Mouse (Mus musculus) lung, embryonic 14.5 days (tissue): Measurements from ENCODE around the gene Map4. TPM values are rescaled to one million over a fixed set of nuclear protein-coding genes. Genes with fewer than 3 reads are reported as not detected.

ENCODE experiments used
- ATAC-seq: fragments of 200-750 bp; cut with Nextera tagmentation; 2 replicates; pipeline ENCODE4 v1.8.0; 2017; ENCODE audit warnings: mild to moderate bottlenecking, moderate TSS enrichment, moderate library complexity; ENCODE audit not compliant: insufficient read depth
- DNase-seq: peaks from one replicate; pipeline ENCODE4 v3.0.0-alpha.2; 2015
- H3K27ac ChIP-seq: fragments of 300-500 bp; sonication (generic); 2 replicates; pipeline ENCODE4 v1.5.1; 2014; ENCODE audit warnings: low read depth, mild to moderate bottlenecking, moderate library complexity
- H3K27me3 ChIP-seq: fragments of 300-500 bp; sonication (generic); 2 replicates; pipeline ENCODE4 v1.6.1; 2014; ENCODE audit warnings: low read length, control low read depth; ENCODE audit not compliant: insufficient read depth
- H3K36me3 ChIP-seq: fragments of 300-500 bp; sonication (generic); 2 replicates; pipeline ENCODE4 v1.6.1; 2014; ENCODE audit warnings: control low read depth; ENCODE audit not compliant: insufficient read depth
- H3K4me1 ChIP-seq: fragments of 300-500 bp; sonication (generic); 2 replicates; pipeline ENCODE4 v1.6.1; 2014; ENCODE audit warnings: antibody characterized with exemption, control low read depth; ENCODE audit not compliant: insufficient read depth
- H3K4me2 ChIP-seq: fragments of 300-500 bp; sonication (generic); 2 replicates; pipeline ENCODE4 v1.6.1; 2014; ENCODE audit warnings: mild to moderate bottlenecking
- H3K4me3 ChIP-seq: fragments of 300-500 bp; sonication (generic); 2 replicates; pipeline ENCODE4 v1.5.1; 2014; ENCODE audit warnings: low read depth, low read length
- H3K9ac ChIP-seq: fragments of 300-500 bp; sonication (generic); 2 replicates; pipeline ENCODE4 v1.6.1; 2014
- H3K9me3 ChIP-seq: fragments of 300-500 bp; sonication (generic); 2 replicates; pipeline ENCODE4 v1.6.1; 2016; ENCODE audit warnings: low read depth, low read length, control low read depth
- CTCF ChIP-seq: IDR thresholded peaks from 2 replicates; pipeline ENCODE4 v1.5.1; 2016; ENCODE audit warnings: antibody characterized with exemption, low read depth
- WGBS: fragments of 180-500 bp; shearing (Covaris S2); extraction: QIAGEN DNeasy Blood & Tissue Kit; methylation state at CpG from one replicate; pipeline ENCODE4 v1.1.7; 2014; 5-methylcytosine and 5-hydroxymethylcytosine counted together
- polyA plus RNA-seq: library from polyadenylated mRNA; unstranded; fragments of >200 nt; fragmentation: Nextera tagmentation; extraction: Ambion mirVana; gene quantifications from 2 replicates; pipeline ENCODE4 v1.2.1, GENCODE M21; 2014

The Map4 gene
- polyA plus RNA-seq, 1 experiment from 2014 or later: 57.5 TPM

DNA sequence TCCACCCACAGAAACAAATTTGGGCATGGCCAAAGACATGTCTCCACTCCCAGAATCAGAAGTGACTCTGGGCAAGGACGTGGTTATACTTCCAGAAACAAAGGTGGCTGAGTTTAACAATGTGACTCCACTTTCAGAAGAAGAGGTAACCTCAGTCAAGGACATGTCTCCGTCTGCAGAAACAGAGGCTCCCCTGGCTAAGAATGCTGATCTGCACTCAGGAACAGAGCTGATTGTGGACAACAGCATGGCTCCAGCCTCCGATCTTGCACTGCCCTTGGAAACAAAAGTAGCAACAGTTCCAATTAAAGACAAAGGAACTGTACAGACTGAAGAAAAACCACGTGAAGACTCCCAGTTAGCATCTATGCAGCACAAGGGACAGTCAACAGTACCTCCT lies 103.8 kb downstream of the Map4 start:
- Histone ChIP-seq H3K36me3 (peaks cover 47% of the 10 kb centered on the region), H3K9ac (no peak overlapping the region), H3K4me2 (no peak overlapping the region), H3K27me3 (no peaks in the 10 kb centered on the region), H3K9me3 (no peaks in the 10 kb centered on the region), H3K4me1 (no peaks in the 10 kb centered on the region), H3K27ac (no peak overlapping the region), H3K4me3 (no peak overlapping the region)
- no peak for DNase-seq
- TF ChIP-seq CTCF: no peak
- WGBS: 86% methylated on average over 4 of the region's 4 CpGs
- no peak for ATAC-seq

DNA sequence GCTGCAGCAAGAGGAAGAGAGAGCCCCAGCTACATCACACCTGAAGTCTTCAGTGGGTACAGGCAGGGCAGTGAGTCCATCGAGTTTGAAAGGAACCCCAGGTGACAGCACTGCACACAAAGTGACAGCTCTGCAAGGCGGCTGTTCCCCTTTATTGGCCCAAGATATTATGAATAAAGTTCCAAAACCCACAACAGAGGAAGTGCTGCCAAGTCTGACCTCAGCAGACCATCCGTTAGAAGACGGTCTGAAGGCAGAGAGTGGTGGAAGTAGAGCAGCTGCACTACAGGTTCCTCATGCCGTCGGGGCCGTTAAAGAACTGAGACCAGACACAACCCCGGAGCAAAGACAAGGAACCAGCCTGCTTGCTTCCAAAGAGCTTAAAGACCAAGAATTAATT lies 106.6 kb downstream of the Map4 start:
- Histone ChIP-seq H3K4me1 (no peaks in the 10 kb centered on the region), H3K9me3 (no peaks in the 10 kb centered on the region), H3K27me3 (no peaks in the 10 kb centered on the region), H3K27ac (no peak overlapping the region), H3K4me2 (no peak overlapping the region), H3K36me3 (peaks cover 38% of the 10 kb centered on the region), H3K9ac (no peak overlapping the region), H3K4me3 (no peak overlapping the region)
- no peak for ATAC-seq
- 71% methylated on average over 8 of the region's 8 CpGs for WGBS
- TF ChIP-seq CTCF: no peak
- DNase-seq: peak; percentile 14

DNA sequence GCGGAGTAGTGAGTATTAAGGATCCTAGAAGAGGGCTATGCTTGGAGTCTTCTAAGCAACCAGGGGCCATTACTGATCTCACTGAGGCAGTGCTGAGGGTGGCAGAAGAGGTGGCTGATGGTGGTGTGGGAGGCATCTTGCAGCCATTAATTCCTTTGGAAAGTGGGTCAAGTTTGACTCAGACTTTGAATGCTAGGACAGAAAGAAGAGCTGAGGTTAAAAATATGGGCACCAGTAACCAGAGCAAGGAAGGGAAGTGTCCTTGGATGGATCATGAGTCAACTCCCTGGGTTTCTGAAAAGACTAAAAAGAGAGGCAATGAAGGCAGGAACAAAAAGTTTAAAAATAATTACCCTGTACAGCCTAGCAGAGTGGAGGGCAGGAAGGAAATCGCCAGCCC lies 107.2 kb downstream of the Map4 start:
- TF ChIP-seq CTCF: no peak
- peaks cover 36% of the 10 kb centered on the region for H3K36me3 ChIP-seq
- no peaks in the 10 kb centered on the region for H3K4me1 ChIP-seq
- H3K27ac ChIP-seq: no peak overlapping the region
- H3K9ac ChIP-seq: no peak overlapping the region
- H3K9me3 ChIP-seq: no peaks in the 10 kb centered on the region
- no peak overlapping the region for H3K4me2 ChIP-seq
- H3K27me3 ChIP-seq: no peaks in the 10 kb centered on the region
- WGBS: 97% methylated on average over 2 of the region's 2 CpGs
- H3K4me3 ChIP-seq: no peak overlapping the region
- no peak for ATAC-seq
- DNase-seq: no peak

DNA sequence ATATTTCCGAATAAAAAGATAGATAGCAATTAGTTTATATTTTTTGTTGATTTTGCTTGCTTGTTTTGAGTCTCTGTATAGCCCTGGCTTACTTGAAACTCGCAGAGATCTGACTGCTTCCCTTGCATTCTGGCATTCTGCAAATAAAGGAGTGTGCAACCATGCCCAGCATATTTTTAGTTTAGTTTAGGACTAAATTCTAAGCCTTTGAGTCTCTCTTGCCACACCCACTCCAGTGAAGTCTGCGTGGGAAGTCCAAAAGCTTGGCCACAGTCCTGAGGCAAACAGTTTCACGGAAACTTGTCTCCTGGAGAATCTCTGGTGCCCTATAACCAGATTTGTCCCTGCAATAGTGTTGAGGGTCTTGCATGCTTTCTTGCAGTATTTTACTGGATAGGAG lies 113.1 kb downstream of the Map4 start:
- H3K4me1 ChIP-seq: no peaks in the 10 kb centered on the region
- no peak overlapping the region for H3K4me2 ChIP-seq
- no peak overlapping the region for H3K9ac ChIP-seq
- ATAC-seq: no peak
- TF ChIP-seq CTCF: no peak
- no peak overlapping the region for H3K4me3 ChIP-seq
- no peaks in the 10 kb centered on the region for H3K9me3 ChIP-seq
- H3K27me3 ChIP-seq: no peaks in the 10 kb centered on the region
- no peaks in the 10 kb centered on the region for H3K36me3 ChIP-seq
- WGBS: 86% methylated on average over 4 of the region's 4 CpGs
- H3K27ac ChIP-seq: no peak overlapping the region
- no peak for DNase-seq

DNA sequence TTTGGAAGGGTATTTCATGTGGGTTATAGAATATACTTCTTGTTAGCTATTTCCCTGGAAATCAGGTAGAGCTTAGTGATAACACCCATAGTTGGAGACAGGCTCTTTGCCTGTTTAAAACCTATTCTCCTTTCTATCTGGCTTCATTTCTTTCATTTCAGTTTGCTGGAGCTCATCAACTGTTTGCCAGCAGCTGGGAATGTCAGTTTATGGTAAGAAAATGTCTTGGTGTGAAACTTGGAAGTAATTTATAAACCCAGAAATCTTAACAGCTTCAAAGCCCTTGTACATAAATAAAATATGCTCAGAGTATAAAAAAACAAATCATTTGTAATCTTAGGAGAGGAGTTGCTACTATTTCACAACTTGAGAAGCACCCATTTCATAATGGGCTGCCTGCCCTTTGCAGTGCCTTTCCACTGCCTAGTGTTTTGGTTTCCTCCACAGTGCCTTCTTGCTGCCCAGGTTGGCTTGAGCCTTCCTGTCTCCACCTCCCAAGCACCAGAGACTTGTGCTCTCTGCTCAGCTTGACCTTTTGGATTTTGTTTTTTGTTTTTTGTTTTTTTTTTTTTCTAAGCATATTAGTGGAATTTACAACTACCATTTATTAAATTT lies 114.6 kb downstream of the Map4 start:
- ATAC-seq: no peak
- Histone ChIP-seq H3K4me1 (no peaks in the 10 kb centered on the region), H3K27me3 (no peaks in the 10 kb centered on the region)

DNA sequence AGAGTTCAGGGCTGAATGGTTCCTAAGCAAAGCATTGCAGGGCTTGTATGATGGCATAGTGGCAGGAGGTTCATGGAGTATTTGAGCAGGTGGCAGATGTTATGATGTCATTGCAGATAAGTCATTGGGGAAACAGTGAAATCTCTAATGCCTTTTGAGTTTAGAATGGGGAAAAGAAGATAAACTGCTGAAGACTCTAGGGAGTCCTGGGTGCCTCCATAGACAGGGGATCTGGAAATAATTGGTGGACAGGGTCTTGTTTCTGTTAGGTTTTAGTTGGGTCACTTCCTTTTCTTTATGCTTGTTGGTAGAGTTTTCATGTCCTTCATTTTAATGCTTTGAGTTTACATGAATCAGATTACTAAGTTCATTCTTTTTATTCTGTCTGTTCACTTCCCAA lies 116.0 kb downstream of the Map4 start:
- DNase-seq (no peak), ATAC-seq (no peak)
- H3K9ac ChIP-seq: no peak overlapping the region
- H3K9me3 ChIP-seq: no peaks in the 10 kb centered on the region
- no peaks in the 10 kb centered on the region for H3K36me3 ChIP-seq
- no peak overlapping the region for H3K27ac ChIP-seq
- H3K27me3 ChIP-seq: no peaks in the 10 kb centered on the region
- no peaks in the 10 kb centered on the region for H3K4me1 ChIP-seq
- H3K4me2 ChIP-seq: no peak overlapping the region
- no peak for TF ChIP-seq CTCF
- H3K4me3 ChIP-seq: no peak overlapping the region

More for the DNA sequence above, 114.6 kb downstream of the Map4 start:
- no peak for TF ChIP-seq CTCF
- DNase-seq: no peak
- Histone ChIP-seq H3K4me3 (no peak overlapping the region), H3K4me2 (no peak overlapping the region), H3K27ac (no peak overlapping the region), H3K36me3 (no peaks in the 10 kb centered on the region), H3K9me3 (no peaks in the 10 kb centered on the region), H3K9ac (no peak overlapping the region)

DNA sequence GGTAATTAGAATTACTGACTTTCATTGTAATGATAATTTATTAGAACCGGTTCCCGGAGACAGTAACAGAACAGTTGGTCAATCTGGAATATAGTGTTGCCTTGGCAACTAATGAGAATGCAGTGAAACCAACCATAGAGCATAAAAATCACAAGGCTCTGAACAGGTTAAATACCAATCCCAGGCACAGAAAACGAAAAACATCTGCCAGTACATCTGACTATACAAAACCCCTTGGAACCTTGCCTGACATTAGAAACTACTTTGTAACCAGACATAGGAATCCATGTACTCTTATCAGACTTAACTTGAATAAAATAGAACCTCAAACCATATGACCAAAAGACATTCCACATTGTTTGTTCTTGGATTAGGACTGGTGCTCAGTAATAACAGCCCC lies 116.6 kb downstream of the Map4 start:
- ATAC-seq (no peak), DNase-seq (no peak)
- Histone ChIP-seq H3K27me3 (no peaks in the 10 kb centered on the region), H3K9me3 (no peaks in the 10 kb centered on the region), H3K4me2 (no peak overlapping the region), H3K9ac (no peak overlapping the region), H3K27ac (no peak overlapping the region), H3K36me3 (no peaks in the 10 kb centered on the region), H3K4me1 (no peaks in the 10 kb centered on the region), H3K4me3 (no peak overlapping the region)
- WGBS: 70% methylated on average over 3 of the region's 3 CpGs
- TF ChIP-seq CTCF: no peak

DNA sequence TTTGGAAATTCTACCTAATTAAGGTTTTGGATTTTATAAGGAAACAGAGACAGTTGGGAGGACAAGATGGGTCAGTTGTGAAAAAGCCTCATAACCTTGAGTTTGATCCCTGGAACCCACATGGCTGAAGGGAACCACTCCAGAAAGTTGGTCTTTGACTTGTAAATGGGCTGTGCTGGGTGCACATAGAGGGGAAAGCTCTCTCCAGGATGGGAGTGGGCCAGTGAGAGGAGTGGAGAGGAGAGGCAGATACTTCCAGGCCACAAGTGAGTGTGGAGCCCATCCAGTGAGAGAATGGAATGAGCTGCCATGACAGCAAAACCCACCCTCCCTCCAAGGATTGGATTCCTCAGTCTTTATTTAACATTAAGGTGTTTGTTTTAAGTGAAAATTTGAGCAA lies 119.9 kb downstream of the Map4 start:
- Histone ChIP-seq H3K4me3 (no peak overlapping the region), H3K9me3 (no peaks in the 10 kb centered on the region), H3K27ac (no peak overlapping the region), H3K36me3 (no peaks in the 10 kb centered on the region), H3K4me1 (no peaks in the 10 kb centered on the region), H3K27me3 (no peaks in the 10 kb centered on the region), H3K9ac (no peak overlapping the region), H3K4me2 (no peak overlapping the region)
- ATAC-seq (no peak), DNase-seq (no peak)
- no peak for TF ChIP-seq CTCF
